Mouse (Mus musculus): ENCODE results near the gene Rtl6.

The Rtl6 gene

DNA sequence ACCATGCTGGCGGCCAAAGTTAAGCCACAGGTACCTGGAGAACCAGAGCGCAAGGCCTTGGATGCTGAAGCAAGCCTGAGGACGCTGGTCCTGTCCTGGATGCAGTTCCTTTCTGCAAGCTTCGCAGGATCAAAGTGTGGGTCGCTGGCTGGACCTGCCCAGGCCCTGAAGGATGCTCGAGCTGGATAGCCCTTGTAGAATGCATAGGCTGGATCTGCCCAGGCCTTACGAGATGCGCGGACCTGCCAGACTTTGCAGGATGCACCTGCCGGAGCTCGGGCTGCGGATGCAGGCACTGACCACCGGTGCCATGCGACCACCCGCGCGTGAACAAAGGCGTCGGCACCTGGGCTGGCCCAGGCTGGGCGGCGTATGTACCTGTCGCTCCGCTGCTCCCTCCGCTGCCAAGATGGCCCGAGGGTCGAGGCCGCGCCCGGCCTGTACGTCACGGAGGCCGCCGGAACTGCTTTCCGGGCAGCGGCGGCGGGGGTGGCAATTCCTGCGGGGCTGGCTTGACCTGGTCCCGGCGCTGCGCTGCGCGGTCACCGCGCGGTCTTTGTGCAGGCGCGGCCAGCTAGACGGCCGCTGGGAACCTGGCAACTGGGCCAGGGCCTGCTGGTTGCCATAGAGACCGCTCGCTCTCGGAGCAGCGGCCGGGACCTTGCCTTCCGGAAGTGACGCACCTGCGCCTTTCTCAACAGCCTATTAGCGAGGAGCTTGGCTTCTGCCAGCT is at the start of gene Rtl6:
Gene Rtl6 (minus strand): TSS at position 635 of the 733 bp plus-strand sequence.
- peak; percentile 87 for DNase-seq

DNA sequence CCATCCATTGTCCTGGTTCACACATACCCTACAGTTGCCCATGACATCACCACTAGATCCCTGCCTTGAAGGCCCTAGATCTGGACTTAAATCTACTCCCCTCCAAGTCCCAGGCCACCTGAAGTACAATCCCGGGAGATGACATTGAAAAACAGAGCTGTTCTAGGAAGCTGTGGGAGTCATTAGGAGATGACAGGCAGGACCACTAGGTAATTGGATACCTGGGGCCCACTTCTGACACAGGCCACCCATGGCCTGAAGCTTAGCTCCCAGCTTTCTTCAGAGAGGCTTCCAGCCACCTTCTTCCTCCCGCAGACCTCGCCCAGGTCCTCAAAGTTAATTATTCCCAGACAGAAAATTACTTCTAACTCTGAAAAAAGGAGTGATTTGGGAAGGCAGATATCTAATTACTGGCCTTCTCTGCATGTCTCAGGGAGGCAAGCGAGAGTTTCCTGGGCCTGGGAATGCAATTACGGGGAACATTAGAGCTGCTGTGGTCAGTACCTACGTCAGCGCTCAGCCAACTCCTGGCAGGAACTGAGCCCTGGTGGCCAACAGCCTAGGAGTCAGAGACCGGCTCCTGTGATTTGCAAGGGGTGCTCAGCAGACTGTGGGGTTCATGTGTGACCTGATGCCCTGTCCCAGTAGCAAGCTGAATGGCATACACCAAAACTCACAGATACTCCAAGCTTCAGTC is 45.8 kb upstream of the Rtl6 start:
- peak; percentile 17 for DNase-seq

DNA sequence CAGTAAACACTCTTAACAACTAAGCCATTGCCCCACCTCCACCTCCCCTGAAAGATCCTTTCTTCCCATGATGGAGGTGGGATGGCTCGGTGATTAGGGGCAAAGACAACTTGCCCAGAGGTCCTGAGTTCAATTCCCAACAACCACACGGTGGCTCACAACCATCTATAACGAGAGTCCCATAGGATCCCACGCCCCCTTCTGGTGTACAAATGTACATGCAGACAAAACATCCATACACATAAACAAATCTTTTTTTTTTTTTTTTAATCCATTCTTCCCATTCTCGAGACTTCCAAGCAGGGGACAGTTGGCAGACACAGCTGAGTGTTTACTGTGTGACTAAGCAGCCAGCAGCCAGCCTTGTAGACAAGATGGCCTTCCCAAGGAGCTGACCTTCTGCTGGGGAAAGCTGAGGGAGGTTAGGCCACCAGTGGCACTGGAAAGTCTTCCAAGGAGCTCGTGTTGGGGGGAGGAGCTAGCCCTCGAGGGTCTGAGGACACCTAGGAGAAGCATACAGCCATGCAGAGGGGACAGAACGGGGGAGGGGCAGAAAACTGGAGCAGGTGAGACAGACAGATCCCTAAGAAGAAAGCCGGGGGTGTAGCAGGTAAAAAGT is 43.5 kb upstream of the Rtl6 start:
- DNase-seq: no peak

DNA sequence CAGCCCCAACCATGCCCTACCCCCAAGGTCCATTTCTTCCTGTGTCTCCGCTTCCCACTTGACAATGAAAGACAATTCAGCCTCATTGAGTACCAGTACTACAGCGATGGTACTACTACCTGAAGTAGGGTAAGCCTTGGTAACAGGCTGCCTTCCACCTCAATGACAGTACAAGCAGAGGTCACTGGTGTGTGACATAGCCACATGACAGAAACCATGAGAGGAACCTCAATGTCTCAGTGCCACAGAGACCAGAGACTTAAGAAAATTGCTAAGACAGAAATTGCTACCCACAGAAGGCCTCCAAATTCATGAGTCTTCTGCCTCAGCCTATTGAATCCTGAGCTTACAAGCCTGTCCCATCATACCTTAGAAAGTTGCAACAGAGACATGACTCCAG is 41.3 kb upstream of the Rtl6 start:
- DNase-seq: no peak

DNA sequence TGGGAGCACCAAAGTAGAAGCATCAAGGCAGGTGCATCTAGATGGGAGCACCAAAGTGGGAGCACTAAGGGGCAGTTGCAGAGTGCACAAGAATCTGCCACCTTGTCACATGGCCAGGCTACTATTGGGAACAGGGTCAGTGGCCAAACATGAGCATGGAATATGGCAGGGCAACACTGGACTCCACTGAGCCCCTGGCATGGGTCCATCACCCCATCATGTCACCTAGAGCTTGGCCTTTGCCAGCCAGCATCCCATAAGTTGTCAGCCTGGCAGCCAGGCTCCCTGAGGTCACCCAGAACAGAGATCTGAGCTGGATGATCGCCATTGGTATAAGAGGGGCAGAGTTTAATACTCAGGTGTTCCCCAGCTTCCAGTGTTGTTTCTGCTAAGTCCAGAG is 40.2 kb upstream of the Rtl6 start:
- no peak for DNase-seq

DNA sequence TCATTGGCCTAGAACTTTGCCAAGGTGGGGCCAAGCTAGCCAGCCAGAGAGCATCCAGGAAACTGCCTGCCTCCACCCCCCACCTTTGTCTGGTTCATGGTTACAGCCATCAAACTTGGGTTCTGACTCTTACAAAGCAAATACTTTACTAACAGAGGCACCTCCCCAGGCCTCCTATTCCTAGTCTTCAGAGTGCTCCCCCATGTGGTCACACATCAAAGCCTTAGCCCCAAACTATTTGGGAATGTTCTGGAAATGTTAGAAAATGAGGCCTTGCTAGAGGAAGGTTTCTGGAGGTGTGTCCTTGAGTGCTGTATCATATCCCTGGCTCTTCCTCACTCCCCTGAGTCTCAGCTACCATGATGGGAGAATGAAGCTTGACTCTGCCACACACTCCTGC is 39.4 kb upstream of the Rtl6 start:
- DNase-seq: no peak

DNA sequence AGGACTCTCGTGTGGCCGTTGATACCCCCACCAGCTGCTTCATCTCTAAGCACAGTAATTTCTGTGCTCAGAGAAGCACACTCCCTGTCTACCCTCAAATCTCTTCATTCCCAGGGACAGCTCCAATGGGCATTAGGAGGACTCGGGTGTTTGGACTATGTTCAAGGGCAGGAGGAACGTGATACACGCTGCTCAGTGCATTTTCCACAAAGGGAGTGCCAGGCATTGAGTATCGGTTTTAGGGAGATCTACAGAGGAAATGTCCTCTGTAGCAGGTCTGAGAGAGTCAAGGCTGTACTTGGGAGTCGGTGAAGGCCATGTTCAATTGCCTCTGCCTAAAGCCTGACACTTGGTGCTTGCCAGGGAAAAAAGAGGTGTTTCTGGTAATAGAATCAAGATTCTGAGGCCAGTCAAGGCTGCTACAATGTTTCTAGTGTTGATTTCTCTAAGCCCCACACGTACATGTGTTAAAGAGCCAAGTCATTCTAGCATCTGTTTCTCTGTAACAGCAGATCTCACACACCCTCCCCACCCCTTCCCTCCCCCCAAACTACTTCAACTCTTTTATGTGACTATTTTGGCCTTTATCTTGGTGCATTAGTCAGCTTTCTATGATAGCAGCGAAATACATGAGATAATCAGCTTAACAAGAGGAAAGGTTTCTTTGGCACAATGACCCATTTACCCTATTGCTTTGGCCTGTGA is 37.8 kb upstream of the Rtl6 start:
- no peak for DNase-seq

DNA sequence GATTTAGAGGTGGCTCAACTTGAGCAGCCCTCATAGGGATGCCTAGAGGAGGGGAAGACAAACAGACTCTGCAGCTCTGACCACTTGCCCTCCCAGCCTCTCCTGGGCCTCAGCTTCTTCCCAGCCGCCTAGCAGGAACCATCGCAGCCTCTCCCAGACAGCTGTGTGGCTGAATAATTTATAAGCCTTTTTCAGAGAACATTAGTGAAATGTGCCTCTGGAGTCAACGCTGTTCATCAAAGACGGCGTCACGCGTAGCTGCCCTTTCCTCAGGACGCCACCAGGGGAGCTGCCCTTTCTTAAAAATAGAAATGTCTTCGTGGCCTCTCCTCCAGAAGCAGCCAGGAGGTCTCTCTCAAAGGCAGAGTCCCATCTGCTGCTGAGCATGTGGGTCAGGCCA is 35.9 kb upstream of the Rtl6 start:
- DNase-seq: no peak

DNA sequence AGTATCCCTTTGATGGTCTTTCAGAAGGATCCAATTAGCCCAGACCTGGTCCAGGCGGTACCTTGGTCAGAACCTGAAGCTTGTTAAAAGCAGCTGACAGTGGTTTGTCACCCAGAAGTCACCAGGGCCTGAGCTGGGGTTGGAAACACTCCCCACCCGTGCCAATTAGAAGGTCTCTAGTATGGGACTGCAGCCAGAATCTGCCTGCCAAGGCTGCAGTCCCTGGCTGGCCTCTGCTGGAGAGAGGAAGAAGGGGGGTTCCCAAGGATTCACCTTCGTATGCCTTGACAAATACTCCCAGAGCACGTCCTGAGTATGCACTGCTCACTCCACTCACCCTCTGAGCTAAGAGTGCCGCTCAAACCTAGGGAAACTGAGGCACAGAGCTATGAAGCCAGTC is 34.6 kb upstream of the Rtl6 start:
- DNase-seq: no peak

DNA sequence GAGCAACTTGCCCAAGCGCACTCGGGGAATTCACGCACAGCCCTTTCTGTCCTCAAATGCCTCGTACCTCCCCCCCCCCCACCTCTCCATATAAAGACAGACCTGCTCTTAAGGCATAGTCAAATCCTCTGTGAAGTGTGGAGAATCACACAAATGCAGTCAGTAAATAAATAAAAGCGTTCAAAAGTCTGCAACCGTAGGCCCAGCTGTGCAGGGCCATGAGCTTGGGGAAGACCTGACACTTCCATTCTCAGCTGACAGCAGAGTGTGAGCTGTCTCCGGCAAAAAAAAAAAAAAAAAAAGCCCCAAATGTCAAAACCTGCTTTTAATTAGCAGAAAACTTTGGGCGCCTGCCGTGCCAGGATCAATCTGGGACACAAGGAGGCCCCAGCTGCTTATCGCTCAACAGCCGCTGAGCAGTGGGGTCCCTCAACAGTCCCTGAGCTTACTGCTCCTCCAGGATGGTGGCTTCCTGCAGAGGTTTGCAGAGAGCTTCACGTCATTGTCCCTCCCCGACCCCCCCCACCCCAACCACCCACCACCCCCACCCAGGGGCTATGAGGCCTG is 34.0 kb upstream of the Rtl6 start:
- DNase-seq: no peak

DNA sequence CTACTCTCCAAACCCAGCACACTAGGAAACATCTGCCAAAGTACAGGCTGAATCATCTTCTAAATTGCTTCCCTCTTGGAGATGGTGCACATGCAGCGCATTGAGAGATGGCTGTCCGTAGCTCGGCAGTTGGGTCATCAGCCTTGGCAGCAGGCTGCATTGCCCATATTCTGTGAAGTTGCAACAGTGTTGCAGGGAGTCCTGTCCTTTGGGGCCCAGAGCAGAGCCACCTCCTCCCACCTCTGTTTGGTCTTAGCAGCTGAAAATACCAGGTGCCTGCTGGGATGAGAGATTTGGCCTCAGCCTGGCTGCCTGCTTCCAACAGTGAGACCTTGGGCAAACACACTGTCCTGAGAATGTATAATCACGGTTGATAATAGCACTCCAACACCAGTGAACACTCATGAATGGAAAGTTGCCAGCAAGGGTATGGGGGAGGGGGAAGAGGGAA is 30.8 kb upstream of the Rtl6 start:
- DNase-seq: no peak

DNA sequence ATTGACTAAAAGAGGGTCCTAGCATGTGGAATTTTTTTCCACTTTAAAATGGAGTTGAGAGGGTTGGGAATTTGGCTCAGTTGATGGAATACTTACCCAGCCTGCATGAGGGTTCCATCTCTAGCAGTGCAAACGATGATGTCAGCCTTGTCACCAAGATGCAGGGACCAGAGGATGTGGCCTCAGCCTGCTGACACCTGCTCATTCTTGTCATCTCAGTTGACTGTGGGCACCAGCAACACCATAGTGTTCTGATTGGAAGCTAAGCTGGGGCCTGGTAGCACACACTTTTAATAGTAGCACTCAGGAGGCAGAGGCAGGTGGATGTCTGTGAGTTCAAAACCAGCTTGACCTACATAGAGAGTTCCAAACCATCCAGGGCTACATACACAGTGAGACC is 21.0 kb upstream of the Rtl6 start:
- DNase-seq: no peak

DNA sequence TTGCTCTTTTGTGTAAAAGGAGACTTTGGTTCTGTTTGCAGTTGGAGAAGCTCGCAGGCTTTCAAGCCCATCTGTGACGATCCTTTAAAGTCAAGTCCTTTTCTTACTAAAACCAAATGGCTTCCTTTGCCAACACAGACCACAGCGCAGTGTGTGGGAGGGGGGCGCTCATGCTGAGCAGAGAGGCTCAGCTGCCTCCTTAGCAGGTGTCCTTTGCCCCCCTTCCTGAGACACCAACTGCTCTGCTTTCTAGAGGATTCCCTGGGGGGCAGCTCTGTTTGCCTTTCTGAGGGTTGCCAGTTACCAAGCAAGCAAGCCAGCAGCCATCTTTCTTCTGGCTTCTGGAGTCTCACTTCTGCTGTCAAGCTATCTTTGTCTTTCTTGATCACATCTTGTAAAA is 19.4 kb upstream of the Rtl6 start:
- no peak for DNase-seq

DNA sequence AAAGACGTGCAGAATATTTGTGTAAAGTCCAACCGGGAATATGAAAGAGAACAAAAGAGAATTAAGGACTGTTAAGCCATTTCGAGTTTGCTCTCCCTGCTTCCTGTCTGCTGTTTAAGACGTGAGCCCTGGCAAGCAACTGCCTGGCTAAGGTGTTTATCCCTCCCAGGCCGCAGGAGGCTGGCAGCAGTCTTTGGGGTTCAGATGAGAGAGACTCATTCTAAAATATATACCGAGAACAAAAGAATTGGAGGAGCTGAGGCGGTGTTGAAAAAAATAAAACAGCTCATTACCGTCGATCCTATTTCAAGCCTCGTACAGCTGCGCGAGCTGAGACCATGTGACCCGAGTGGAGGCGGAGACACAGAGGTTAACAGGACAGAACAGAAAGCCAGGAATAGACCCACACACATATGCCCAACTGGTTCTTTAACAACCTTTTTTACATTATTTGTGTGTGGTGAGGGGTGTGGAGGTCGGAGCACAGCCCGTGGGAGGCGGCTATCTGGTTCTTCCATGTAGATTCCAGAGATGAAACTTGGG is 9.0 kb upstream of the Rtl6 start:
- no peak for DNase-seq

DNA sequence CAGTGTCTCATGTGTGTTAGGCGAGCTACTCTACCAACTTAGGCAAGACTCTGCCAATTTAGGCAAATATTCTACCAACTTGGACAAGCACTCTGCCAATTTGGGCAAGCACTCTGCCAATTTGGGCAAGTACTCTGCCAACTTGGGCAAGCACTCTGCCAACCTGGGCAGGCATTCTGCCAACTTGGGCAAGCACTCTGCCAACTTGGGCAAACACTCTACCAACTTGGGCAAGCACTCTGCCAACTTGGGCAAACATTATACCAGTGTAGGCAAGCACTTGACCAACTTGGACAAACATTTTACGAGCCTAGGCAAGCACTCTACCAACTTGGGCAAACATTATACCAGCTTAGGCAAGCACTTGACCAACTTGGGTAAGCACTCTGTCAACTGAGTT is 3.9 kb upstream of the Rtl6 start:
- DNase-seq: peak; percentile 81

DNA sequence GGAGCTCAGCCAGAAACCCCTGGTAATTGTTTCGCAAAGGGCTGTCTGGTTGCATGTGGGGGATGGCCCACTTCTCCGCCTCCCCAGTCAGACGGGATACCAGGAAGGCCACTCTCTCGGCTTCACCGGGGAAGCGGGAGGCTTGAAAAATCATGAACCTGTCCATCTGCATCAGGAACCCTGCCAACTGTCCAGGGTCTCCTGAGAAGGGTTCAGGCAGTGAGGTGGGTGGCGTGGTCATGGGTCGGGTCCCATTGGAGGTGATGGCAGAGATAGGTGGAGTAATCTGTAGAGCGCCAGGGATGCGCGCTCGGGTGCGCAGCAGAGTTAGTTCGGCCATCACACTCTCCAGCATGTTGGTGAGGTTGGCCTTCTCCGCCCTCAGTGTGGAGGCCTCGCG is 949 bp downstream of the Rtl6 start:
- DNase-seq: no peak

DNA sequence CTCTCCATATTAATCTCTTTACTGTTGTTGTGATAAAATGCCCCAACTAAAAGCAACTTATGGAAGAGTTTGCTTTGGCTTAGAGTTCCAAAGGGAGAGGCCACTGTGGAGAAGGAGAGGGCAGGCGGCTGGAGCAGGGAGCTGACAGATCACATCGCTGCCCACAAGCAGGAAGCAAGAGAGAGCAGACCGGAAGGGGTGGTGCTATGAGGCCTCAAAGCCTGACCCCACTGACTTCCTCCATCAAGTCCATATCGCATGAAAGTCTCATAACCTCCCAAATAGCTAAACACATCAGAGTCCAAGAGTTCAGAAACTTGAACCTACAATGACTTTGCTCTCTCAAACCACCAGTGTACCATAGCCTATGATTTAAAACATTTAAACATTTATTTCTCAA is 6.6 kb downstream of the Rtl6 start:
- no peak for DNase-seq

DNA sequence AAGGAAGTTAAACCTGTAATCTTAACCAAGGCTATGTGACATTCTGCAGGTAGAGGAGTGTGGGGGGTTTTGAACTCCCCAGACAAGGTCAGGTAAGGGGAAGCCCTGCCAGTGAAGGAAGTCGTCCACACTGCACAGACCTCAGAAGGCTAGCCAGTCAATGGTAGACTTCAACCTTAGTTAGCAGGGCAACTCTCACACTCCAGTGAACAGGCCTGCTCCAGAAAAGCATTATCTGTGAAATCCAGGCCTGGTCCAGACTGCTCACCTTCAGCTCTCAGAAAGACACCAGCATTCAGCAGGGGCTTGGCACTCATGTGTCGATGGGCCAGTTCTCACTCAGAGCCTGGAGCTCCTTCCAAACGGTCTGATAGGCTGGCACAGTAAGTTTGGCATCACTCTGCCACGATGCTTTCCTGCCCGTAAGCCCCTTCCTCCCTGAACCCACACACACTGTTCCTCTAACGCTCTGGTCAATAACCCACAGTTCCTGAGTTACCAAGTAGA is 8.3 kb downstream of the Rtl6 start:
- DNase-seq: peak; percentile 16

DNA sequence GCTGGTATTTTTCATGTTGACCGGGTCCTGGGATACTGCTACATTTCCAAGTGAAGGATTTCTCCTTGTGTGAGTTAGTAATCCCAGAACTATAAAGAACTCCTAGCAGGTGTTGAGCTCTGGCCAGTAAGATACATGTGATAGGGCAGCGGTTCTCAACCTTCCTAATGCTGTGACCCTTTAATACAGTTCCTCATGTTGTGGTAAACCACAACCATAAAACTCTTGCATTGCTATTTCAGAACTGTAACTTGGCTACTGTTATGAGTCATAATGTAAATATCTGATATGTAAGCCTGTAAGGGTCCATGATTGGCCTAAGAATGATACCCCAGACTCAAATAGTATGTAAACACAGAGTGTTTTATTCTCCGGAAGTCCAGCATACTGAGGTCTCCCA is 11.6 kb downstream of the Rtl6 start:
- DNase-seq: no peak

DNA sequence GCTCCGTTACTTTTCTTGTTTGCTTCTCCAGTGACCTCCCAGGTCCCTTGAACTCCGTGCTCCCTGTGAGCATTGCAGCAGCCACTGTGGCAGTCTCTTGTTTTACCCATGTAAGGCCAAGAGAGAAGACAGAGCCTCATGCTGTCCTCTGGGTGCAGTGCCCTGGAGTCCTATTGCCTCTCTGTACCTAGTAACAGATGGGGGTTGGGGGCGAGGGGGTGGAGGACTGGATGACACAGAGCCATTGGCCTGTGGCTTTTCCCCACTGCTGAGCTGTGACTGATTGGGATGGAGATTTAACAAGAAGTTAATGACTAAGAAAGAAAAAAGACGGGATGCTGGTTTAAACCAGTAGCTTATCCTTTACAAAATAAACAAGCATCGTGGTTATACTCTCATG is 16.4 kb downstream of the Rtl6 start:
- DNase-seq: no peak

DNA sequence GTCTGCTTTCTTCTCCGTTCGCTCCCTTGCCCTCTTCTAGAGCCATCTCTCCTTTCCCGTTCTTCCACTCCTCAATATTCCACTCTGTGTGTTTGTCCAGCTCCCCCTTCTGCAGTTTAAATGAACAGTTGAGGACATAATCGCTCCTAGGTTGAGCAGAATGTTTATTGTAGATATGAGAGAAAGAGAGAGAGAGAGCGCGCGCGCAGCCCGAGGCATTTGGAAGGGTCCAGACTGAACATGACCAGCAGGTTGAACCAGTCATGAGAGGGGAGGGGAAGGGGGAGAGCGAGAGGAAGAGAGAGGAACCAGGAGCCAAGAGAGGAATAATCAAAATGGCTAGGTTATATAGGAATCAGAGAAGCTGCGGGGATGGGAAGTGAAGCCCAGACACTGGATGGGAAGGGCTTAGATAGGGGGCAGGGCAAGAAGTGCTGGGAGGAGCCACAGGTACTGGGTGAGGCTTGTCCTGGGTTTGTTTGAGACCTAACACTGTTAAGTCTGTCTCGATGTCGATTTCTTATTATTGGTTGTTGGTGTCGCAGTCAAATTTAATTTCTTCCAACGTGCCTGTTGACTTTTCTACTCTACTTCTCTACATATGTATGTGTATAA is 18.5 kb downstream of the Rtl6 start:
- no peak for DNase-seq

DNA sequence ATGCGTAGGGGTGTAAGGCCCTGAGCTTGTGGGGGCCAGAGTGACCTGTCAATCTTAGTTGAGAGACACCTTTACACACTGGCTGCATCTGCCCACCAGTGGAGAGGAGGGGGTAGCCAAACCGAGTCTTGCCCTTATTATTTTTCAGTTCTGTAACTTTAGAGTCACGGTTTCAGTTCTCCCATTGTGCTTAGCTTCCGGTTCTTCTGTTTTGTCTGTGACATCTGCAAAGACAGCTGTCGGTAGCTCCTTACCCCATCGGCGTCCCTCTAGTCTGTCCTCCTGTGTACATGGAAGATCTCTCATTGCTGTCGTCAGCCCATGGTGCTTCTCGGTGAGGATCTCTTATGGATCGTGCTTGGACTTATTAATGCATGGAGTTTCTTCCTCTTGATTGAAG is 20.5 kb downstream of the Rtl6 start:
- DNase-seq: no peak

All from kidney, adult 18-20 months (tissue).